Mouse (Mus musculus): ENCODE results near the gene Osbp2.

GRCm38 (mm10) chr11:3862661-3863453 is 846 bp downstream of the Osbp2 start:
- TF ChIP-seq POLR2A (IDR thresholded peaks at IDR 0.05; ENCODE audit: insufficient read length, low read depth) (no peak), CEBPB (IDR thresholded peaks at IDR 0.05; ENCODE audit: insufficient read depth, poor library complexity, severe bottlenecking) (no peak), TCF12 (IDR thresholded peaks at IDR 0.05; ENCODE audit: insufficient read depth, poor library complexity, severe bottlenecking) (no peak)
